Mouse (Mus musculus): ENCODE results near the gene 4933412E24Rik.

The 4933412E24Rik gene

GRCm38 (mm10) chr15:60016513-60016912 lies at the start of gene 4933412E24Rik:
Gene 4933412E24Rik (minus strand): TSS chr15:60016613.
- DNase-seq, result no peak

- DNase-seq, result no peak
These were observed 14.3 kb upstream of the 4933412E24Rik start for GRCm38 (mm10) chr15:60030728-60031127.

GRCm38 (mm10) chr15:60021256-60021655 lies 4.8 kb upstream of the 4933412E24Rik start:
- DNase-seq, result no peak

- DNase-seq, result no peak
These were observed 6.2 kb downstream of the 4933412E24Rik start for GRCm38 (mm10) chr15:60010199-60010598.

GRCm38 (mm10) chr15:60009610-60010009 lies 6.8 kb downstream of the 4933412E24Rik start:
- DNase-seq, result no peak

- no peak for DNase-seq
These were observed 32.6 kb downstream of the 4933412E24Rik start for GRCm38 (mm10) chr15:59983777-59984176.

- no peak for DNase-seq
These were observed 41.1 kb downstream of the 4933412E24Rik start for GRCm38 (mm10) chr15:59975310-59975709.

- no peak for DNase-seq
These were observed 41.8 kb downstream of the 4933412E24Rik start for GRCm38 (mm10) chr15:59974584-59974983.

- DNase-seq, result no peak
These were observed 42.5 kb downstream of the 4933412E24Rik start for GRCm38 (mm10) chr15:59973651-59974519.
